Mouse (Mus musculus) hindbrain, embryonic 14.5 days (tissue): ENCODE data around the gene Gkap1. TPM values are rescaled to one million over a fixed set of nuclear protein-coding genes. Genes with fewer than 3 reads are reported as not detected.

Source experiments
- ATAC-seq: fragments of 200-750 bp; cut with Nextera tagmentation; 2 replicates; pipeline ENCODE4 v1.8.0; 2017; ENCODE audit warnings: moderate number of reproducible peaks, mild to moderate bottlenecking, moderate TSS enrichment, moderate library complexity; ENCODE audit not compliant: low FRiP score
- DNase-seq: peaks from one replicate; pipeline ENCODE4 v3.0.0-alpha.2; 2015; ENCODE audit warnings: low spot score
- H3K27ac ChIP-seq: fragments of 300-500 bp; sonication (generic); 2 replicates; pipeline ENCODE4 v1.5.1; 2014; ENCODE audit warnings: mild to moderate bottlenecking, moderate library complexity
- H3K27me3 ChIP-seq: fragments of 300-500 bp; sonication (generic); 2 replicates; pipeline ENCODE4 v1.6.1; 2014; ENCODE audit warnings: mild to moderate bottlenecking, low read length, mixed read lengths; ENCODE audit not compliant: control insufficient read depth, insufficient read depth
- H3K36me3 ChIP-seq: fragments of 300-500 bp; sonication (generic); replicated peaks from 2 replicates; pipeline ENCODE4 v1.6.1; 2014; ENCODE audit not compliant: control insufficient read depth, insufficient read depth
- H3K4me1 ChIP-seq: fragments of 300-500 bp; sonication (generic); replicated peaks from 2 replicates; pipeline ENCODE4 v1.6.1; 2014; ENCODE audit warnings: antibody characterized with exemption, low read length, mixed read lengths; ENCODE audit not compliant: control insufficient read depth, insufficient read depth
- H3K4me2 ChIP-seq: fragments of 300-500 bp; sonication (generic); replicated peaks from 2 replicates; pipeline ENCODE4 v1.6.1; 2014; ENCODE audit warnings: mild to moderate bottlenecking, moderate library complexity
- H3K4me3 ChIP-seq: fragments of 300-500 bp; sonication (generic); replicated peaks from 2 replicates; pipeline ENCODE4 v1.5.1; 2014; ENCODE audit warnings: mild to moderate bottlenecking, low read length
- H3K9ac ChIP-seq: fragments of 300-500 bp; sonication (generic); 2 replicates; pipeline ENCODE4 v1.6.1; 2014
- H3K9me3 ChIP-seq: fragments of 300-500 bp; sonication (generic); 2 replicates; pipeline ENCODE4 v1.6.1; 2016; ENCODE audit warnings: low read length; ENCODE audit not compliant: control insufficient read depth
- WGBS: fragments of 180-500 bp; shearing (Covaris S2); extraction: QIAGEN DNeasy Blood & Tissue Kit; methylation state at CpG from one replicate; pipeline ENCODE4 v1.1.7; 2014; 5-methylcytosine and 5-hydroxymethylcytosine counted together
- polyA plus RNA-seq: library from polyadenylated mRNA; unstranded; fragments of >200 nt; fragmentation: Nextera tagmentation; extraction: Ambion mirVana; gene quantifications from 2 replicates; pipeline ENCODE4 v1.2.1, GENCODE M21; 2014

Gene Gkap1
- polyA plus RNA-seq, 1 experiment from 2014 or later = 29.9 TPM

DNA sequence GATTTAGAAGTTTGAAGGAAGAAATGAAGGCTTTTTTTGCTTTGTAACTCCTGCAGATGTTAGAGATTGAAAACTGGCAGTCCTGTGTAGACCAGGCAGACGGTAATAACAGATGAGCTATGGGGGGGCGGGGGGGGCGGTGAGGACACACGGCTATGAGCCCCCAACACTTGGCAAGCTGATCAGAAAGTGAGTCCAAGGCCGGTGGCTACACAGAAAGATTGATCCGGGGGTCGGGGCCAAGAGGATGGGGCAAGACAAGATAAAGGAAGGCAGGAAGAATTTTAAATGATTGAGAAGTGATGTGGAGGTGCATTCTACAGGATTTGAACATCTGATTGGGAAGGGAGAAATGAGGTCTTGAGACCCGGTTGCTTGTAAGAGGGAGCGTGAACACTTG is 423 bp downstream of the Gkap1 start:
- Histone ChIP-seq H3K9me3 (no peaks in the 10 kb centered on the region), H3K27ac (no peak overlapping the region), H3K9ac (peak overlapping the region; percentile 77), H3K36me3 (no peaks in the 10 kb centered on the region), H3K4me2 (peak overlapping the region; percentile 82), H3K4me3 (peak overlapping the region; percentile 93), H3K27me3 (no peaks in the 10 kb centered on the region), H3K4me1 (peaks cover 16% of the 10 kb centered on the region; the same call in 1 of the 2 replicates)
- WGBS = 20% methylated on average over 9 of the region's 9 CpGs
- no peak for ATAC-seq
- DNase-seq = no peak

DNA sequence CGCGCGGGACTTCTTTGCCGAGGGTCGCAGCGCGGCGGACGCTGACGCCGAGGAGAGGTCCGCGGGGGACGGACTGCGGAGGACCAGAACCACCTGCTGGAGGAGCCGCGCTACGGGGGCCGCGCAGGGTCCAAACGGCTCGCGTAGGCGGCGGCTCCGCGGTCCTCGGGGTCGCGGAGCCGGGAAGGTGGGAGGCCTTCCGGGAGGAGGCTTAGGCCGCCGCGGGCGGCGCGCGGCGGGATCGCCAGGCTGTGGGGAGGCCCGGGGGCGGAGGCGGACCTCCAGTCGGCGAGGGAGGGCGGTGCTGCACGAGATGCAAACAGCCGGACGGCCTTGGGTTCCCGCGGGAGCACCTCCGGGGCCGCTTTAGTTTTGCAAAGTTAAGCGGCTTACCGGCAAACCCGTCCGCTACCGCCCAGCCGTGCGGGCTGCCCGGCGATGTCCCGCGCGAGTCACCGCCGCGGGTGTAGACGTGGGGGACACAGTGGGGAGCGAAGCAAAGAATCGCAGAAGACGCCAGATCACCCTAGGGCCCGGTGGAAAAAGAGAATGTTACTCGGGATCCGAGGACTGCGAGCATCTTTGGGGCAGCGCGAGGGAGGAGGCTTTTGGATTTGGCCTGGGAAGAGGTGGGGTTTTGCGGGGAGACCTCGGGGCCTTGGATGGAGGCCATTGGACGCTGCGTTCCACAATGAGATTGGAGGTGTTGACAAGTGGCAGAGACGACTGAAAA is 1.1 kb downstream of the Gkap1 start:
- peak overlapping the region; percentile 69 for H3K27ac ChIP-seq
- peak; percentile 85 for ATAC-seq
- H3K4me2 ChIP-seq = peak overlapping the region; percentile 82
- no peaks in the 10 kb centered on the region for H3K9me3 ChIP-seq
- WGBS = under 1% methylated on average over 69 of the region's 84 CpGs
- H3K36me3 ChIP-seq = no peaks in the 10 kb centered on the region
- H3K4me1 ChIP-seq = peaks cover 16% of the 10 kb centered on the region; the same call in 1 of the 2 replicates
- H3K4me3 ChIP-seq = peak overlapping the region; percentile 93
- H3K9ac ChIP-seq = peak overlapping the region; percentile 77
- DNase-seq = peak; percentile 72
- no peaks in the 10 kb centered on the region for H3K27me3 ChIP-seq

DNA sequence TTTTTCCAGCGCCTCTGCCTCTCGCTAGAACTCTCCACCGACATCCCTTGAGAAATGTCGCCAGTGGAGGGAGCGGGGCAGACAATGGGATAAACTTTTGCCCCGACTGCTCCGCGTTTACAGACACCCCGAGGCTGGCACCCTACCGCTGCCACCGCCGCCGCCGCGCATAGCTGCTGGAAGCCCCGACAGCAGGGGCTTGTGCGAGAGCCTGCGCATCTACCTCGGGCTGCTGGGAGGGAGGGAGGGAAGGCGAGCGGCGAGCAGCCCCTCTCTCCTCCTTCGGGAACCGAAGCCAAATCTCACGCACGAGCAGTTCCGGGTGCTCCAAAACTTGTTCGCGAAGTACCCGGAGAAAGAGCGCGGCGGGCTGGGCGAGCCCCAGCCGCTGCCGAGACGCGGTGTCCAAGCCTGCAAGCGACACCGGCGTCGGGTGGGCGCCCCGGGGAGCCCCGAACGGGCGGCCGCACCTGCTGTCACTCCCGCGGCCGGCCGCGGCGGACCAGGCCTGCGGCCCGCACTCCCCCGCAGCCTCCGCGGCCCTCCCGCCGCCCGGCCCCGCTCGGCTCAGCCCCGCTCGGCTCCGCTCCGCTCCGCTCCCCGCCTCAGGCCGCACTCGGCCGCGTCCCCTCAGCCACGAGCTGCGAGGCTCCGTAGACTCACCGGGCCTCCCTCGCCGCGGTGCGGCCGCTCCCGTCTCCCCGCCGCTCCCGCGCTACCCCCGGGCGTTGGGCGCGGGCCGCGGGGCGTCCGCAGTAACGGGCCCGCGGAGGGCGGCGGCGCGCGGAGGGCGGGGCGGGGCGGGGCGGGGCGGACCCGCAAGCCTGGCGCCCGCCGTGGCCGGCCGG is 1.9 kb downstream of the Gkap1 start:
- ATAC-seq (peak; percentile 81), DNase-seq (peak; percentile 54)
- Histone ChIP-seq H3K27me3 (no peaks in the 10 kb centered on the region), H3K4me1 (peaks cover 16% of the 10 kb centered on the region; the same call in 1 of the 2 replicates), H3K36me3 (no peaks in the 10 kb centered on the region), H3K9ac (peak overlapping the region; percentile 77), H3K4me2 (peak overlapping the region; percentile 82), H3K4me3 (peak overlapping the region; percentile 93), H3K9me3 (no peaks in the 10 kb centered on the region), H3K27ac (peak overlapping the region; percentile 69)
- under 1% methylated on average over 67 of the region's 115 CpGs for WGBS

DNA sequence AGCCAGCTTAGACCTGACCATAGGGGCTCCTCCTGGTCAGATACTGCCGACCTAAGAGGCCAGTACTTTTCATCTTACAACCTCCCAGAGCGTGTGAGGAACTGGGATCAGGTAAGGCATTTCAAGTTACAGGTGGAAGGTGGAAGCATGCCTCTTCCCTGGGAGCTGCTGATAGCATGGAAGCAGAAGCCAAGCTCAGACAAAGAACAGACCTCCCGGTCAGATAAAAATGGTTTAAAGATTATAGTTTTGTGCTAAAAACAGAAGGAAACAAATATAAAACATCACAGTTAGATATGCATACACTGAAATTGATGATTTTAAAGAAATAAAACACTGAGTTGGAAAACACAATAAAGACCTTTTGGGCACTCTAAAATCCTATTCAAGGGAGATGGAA is 8.6 kb downstream of the Gkap1 start:
- 80% methylated on average over 3 of the region's 3 CpGs for WGBS
- DNase-seq (no peak), ATAC-seq (no peak)
- Histone ChIP-seq H3K4me3 (no peak overlapping the region), H3K4me1 (no peaks in the 10 kb centered on the region), H3K4me2 (no peak overlapping the region), H3K27ac (no peak overlapping the region), H3K36me3 (peaks cover 16% of the 10 kb centered on the region), H3K9ac (no peak overlapping the region), H3K9me3 (no peaks in the 10 kb centered on the region), H3K27me3 (no peaks in the 10 kb centered on the region)

DNA sequence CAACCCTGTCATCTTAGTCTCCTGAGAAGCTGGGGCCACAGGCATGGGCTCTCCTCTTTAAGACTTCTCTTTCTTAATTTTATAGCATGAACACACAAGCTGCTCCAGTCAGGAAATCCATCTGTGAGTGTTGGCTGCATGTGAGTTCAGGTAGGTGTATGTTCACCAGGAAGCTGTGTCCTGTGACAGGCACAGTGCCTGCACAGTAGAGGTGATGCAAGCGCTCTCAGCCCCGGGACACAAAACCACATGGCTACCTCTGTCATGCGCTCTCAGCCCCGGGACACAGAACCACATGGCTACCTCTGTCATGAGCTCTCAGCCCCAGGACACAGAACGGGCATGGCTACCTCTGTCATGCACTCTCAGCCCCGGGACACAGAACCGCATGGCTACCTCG is 12.0 kb downstream of the Gkap1 start:
- WGBS = 93% methylated on average over 8 of the region's 8 CpGs
- DNase-seq (no peak), ATAC-seq (no peak)
- Histone ChIP-seq H3K27me3 (no peaks in the 10 kb centered on the region), H3K9ac (no peak overlapping the region), H3K36me3 (peaks cover 31% of the 10 kb centered on the region), H3K4me1 (no peaks in the 10 kb centered on the region), H3K4me2 (no peak overlapping the region), H3K9me3 (no peaks in the 10 kb centered on the region), H3K4me3 (no peak overlapping the region), H3K27ac (no peak overlapping the region)

DNA sequence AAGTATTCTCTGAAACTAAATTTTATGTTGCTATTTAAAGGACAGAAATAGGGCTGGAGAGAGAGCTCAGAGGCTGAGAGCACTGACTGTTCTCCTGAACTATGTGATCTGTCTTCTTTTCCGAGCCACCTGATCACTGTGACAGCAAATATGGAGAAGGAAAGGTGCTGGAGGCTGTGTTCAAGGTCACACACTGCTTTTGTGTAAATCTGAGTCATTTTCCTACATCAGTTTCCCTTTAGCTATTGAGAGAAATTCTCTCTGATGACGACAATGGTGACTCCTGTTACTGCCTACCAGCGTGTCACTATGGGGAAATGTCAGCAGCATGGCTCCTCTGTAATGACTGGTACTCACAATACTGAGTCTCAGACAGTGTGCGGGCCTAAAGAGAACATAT is 13.8 kb downstream of the Gkap1 start:
- Histone ChIP-seq H3K36me3 (peaks cover 45% of the 10 kb centered on the region), H3K9me3 (no peaks in the 10 kb centered on the region), H3K27me3 (no peaks in the 10 kb centered on the region), H3K27ac (no peak overlapping the region), H3K4me1 (no peaks in the 10 kb centered on the region), H3K4me2 (no peak overlapping the region), H3K4me3 (no peak overlapping the region), H3K9ac (no peak overlapping the region)
- ATAC-seq = no peak
- DNase-seq = no peak
- 95% methylated on average over 4 of the region's 4 CpGs for WGBS

DNA sequence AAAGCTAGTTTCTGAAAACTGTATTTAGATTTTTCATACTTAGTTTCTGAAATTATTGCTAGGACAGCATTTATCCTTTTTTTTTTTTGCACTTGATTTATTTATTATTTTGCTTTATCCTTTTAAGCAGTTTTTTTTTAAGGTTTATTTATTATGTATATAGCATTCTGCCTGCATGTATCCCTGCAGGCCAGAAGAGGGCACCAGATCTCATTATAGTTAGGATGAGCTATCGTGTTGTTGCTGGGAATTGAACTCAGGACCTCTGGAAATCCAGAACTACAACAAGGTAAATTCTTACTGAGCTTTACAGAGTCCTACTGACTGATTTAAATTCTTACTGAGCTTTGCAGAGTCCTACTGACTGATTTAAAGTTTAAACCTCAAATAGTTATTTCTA is 22.2 kb downstream of the Gkap1 start:
- H3K36me3 ChIP-seq = peaks cover 51% of the 10 kb centered on the region
- no peaks in the 10 kb centered on the region for H3K27me3 ChIP-seq
- H3K9me3 ChIP-seq = no peaks in the 10 kb centered on the region
- DNase-seq (no peak), ATAC-seq (no peak)
- H3K4me1 ChIP-seq = no peaks in the 10 kb centered on the region
- H3K4me3 ChIP-seq = no peak overlapping the region
- 97% methylated on average over 1 of the region's 1 CpGs for WGBS
- no peak overlapping the region for H3K9ac ChIP-seq
- H3K27ac ChIP-seq = no peak overlapping the region
- H3K4me2 ChIP-seq = no peak overlapping the region

DNA sequence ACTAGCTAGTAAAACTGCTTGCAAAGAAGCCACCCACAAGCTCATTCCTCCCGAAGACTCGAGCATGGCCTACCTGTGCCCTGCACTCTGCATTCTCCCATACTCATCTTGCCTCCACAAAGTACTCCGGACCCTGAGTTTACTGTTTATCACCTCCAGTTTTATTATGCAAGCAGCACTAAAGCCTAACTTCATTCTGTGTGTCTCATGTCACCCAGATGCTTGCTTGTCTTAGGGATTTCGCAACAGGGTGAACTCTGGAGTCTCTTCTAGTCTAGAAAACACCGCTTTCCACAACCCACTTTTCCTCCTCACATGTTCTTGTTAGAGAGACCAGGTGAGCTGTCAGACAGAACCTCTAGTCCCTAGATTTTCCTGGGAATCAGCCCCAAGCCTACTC is 26.5 kb downstream of the Gkap1 start:
- no peak overlapping the region for H3K27ac ChIP-seq
- WGBS = 95% methylated on average over 5 of the region's 5 CpGs
- no peaks in the 10 kb centered on the region for H3K9me3 ChIP-seq
- H3K9ac ChIP-seq = no peak overlapping the region
- no peak overlapping the region for H3K4me2 ChIP-seq
- no peaks in the 10 kb centered on the region for H3K27me3 ChIP-seq
- ATAC-seq (no peak), DNase-seq (no peak)
- H3K36me3 ChIP-seq = peaks cover 27% of the 10 kb centered on the region
- no peaks in the 10 kb centered on the region for H3K4me1 ChIP-seq
- H3K4me3 ChIP-seq = no peak overlapping the region

DNA sequence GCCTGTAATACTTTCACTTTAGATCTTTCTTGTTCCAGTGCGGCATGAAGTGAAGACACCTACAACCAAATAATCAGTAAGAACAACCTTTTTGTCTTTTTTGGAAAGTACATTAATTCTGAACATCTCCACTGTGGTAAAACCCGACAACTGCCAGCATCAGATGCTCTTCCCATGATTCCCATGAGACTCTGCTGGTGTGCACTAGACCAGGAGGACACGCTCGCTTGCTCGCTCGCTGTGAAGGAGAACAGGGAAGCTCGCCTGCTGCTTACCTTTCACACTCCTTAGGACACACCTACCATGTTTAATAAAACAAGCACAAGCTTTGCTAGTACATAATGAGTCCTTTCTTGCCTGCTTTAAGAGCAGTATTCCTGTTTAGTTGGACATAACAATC is 39.0 kb downstream of the Gkap1 start:
- 78% methylated on average over 7 of the region's 7 CpGs for WGBS
- Histone ChIP-seq H3K36me3 (peaks cover 45% of the 10 kb centered on the region), H3K27me3 (no peaks in the 10 kb centered on the region), H3K4me2 (no peak overlapping the region), H3K9ac (no peak overlapping the region), H3K4me1 (no peaks in the 10 kb centered on the region), H3K4me3 (no peak overlapping the region), H3K27ac (no peak overlapping the region), H3K9me3 (no peaks in the 10 kb centered on the region)
- DNase-seq (no peak), ATAC-seq (no peak)
